Mouse (Mus musculus) myocyte (in vitro differentiated cells): Measurements from ENCODE around the gene Stx12. TPM values are rescaled to one million over a fixed set of nuclear protein-coding genes. Genes with fewer than 3 reads are reported as not detected.

Experiments used
- H3K27me3 ChIP-seq: one replicate; pipeline ENCODE4 v1.6.1; 2011; ENCODE audit not compliant: control insufficient read depth, insufficient read depth, insufficient read length
- H3K36me3 ChIP-seq: one replicate; pipeline ENCODE4 v1.6.1; 2011; ENCODE audit not compliant: control insufficient read depth, insufficient read depth
- H3K4me2 ChIP-seq: one replicate; pipeline ENCODE4 v1.6.1; 2011; ENCODE audit warnings: low read depth, control low read depth
- H3K4me3 ChIP-seq: one replicate; pipeline ENCODE4 v1.5.1; 2011; ENCODE audit warnings: mild to moderate bottlenecking, control low read depth, moderate library complexity
- H3K79me2 ChIP-seq: one replicate; pipeline ENCODE4 v1.6.1; 2011; ENCODE audit not compliant: control insufficient read depth, insufficient read depth
- H3ac ChIP-seq: one replicate; pipeline ENCODE4 v1.6.1; 2011; ENCODE audit not compliant: control insufficient read depth, insufficient read length
- CEBPB ChIP-seq: IDR thresholded peaks from 2 replicates; pipeline ENCODE4 v1.6.1; 2011; ENCODE audit warnings: mild to moderate bottlenecking, moderate library complexity; ENCODE audit not compliant: poor library complexity, insufficient read depth, severe bottlenecking
- E2F4 ChIP-seq: IDR thresholded peaks from one replicate; pipeline ENCODE4 v1.6.1; 2011; ENCODE audit warnings: mild to moderate bottlenecking, control low read depth, moderate library complexity; ENCODE audit not compliant: insufficient read depth
- MAX ChIP-seq: IDR thresholded peaks from one replicate; pipeline ENCODE4 v1.6.1; 2011; ENCODE audit warnings: low read depth, mild to moderate bottlenecking, control low read depth
- MYOD1 ChIP-seq, 3 experiments: IDR thresholded peaks; one replicate each; pipeline ENCODE4 v1.6.1; 2011; ENCODE audit warnings: control low read depth in 2 of 3, low read depth in 2 of 3, mild to moderate bottlenecking in 2 of 3, moderate library complexity in 1 of 3; ENCODE audit not compliant: insufficient read length in 2 of 3, control insufficient read depth in 1 of 3
- MYOG ChIP-seq, 3 experiments: IDR thresholded peaks; one replicate each; pipeline ENCODE4 v1.6.1; 2011; ENCODE audit warnings: control low read depth in 2 of 3, low read depth in 2 of 3, mild to moderate bottlenecking in 2 of 3; ENCODE audit not compliant: insufficient read length in 2 of 3, control insufficient read depth in 1 of 3, insufficient read depth in 1 of 3
- POLR2A ChIP-seq: IDR thresholded peaks from one replicate; pipeline ENCODE4 v1.6.1; 2011; ENCODE audit warnings: low read depth, mild to moderate bottlenecking, control low read depth, moderate library complexity; ENCODE audit not compliant: insufficient read length
- POLR2AphosphoS2 ChIP-seq: IDR thresholded peaks from one replicate; pipeline ENCODE4 v1.6.1; 2011; ENCODE audit warnings: low read depth, control low read depth; ENCODE audit not compliant: insufficient read length
- REST ChIP-seq: IDR thresholded peaks from one replicate; pipeline ENCODE4 v1.6.1; 2011; ENCODE audit warnings: mild to moderate bottlenecking, control low read depth, moderate library complexity; ENCODE audit not compliant: insufficient read depth, insufficient read length
- SRF ChIP-seq: IDR thresholded peaks from one replicate; pipeline ENCODE4 v1.6.1; 2011; ENCODE audit warnings: low read depth; ENCODE audit not compliant: control insufficient read depth, insufficient read length
- TCF12 ChIP-seq: IDR thresholded peaks from one replicate; pipeline ENCODE4 v1.6.1; 2011; ENCODE audit warnings: mild to moderate bottlenecking, control low read depth; ENCODE audit not compliant: poor library complexity, insufficient read depth, severe bottlenecking
- TCF3 ChIP-seq: IDR thresholded peaks from one replicate; pipeline ENCODE4 v1.6.1; 2011; ENCODE audit warnings: low read depth, control low read depth; ENCODE audit not compliant: insufficient read length
- USF1 ChIP-seq: IDR thresholded peaks from one replicate; pipeline ENCODE4 v1.6.1; 2011; ENCODE audit warnings: low read depth, mild to moderate bottlenecking, control low read depth, moderate library complexity
- polyA plus RNA-seq: library from polyadenylated mRNA; unstranded; fragments of >200 nt; fragmentation: generic; extraction: Trizol; gene quantifications from one replicate; pipeline ENCODE4 v1.2.1, GENCODE M21; 2012; ENCODE audit warnings: missing spikeins

Gene Stx12
- polyA plus RNA-seq, 1 experiment = 23.4 TPM

GRCm38 (mm10) chr4:132842970-132843704 is 41.2 kb downstream of the Stx12 start, which contains the start of gene Ppp1r8:
Gene Ppp1r8, minus strand, starts transcription at chr4:132843169.
- Histone ChIP-seq H3K4me3 (peak within 1 kb of the TSS; percentile 74), H3K4me2 (peak within 1 kb of the TSS; percentile 93), H3K36me3 (peaks cover 23% of the 10 kb centered on the region), H3K79me2 (peaks cover 36% of the 10 kb centered on the region), H3K27me3 (no peaks in the 10 kb centered on the region), H3ac (peak within 1 kb of the TSS; percentile 67)
- TF ChIP-seq TCF12 (no peak), POLR2A (peak; percentile 95), E2F4 (peak; percentile 45), SRF (peak; percentile 46), USF1 (peak; percentile 45), MAX (no peak), POLR2AphosphoS2 (peak; percentile 93), MYOD1 (IDR thresholded peaks at IDR 0.05; ENCODE audit: control insufficient read depth in 1 of 3, insufficient read length in 2 of 3, low read depth in 2 of 3) (no peak), REST (no peak), CEBPB (no peak)

GRCm38 (mm10) chr4:132842281-132842906 is 41.9 kb downstream of the Stx12 start:
- Histone ChIP-seq H3K4me2 (peak overlapping the region; percentile 67), H3K36me3 (peaks cover 23% of the 10 kb centered on the region), H3K27me3 (no peaks in the 10 kb centered on the region), H3K4me3 (peak overlapping the region; percentile 74), H3K79me2 (peaks cover 44% of the 10 kb centered on the region), H3ac (peak overlapping the region; percentile 67)
- TF ChIP-seq E2F4 (no peak), REST (no peak), MYOG (IDR thresholded peaks at IDR 0.05; ENCODE audit: control insufficient read depth in 1 of 3, insufficient read depth in 1 of 3, insufficient read length in 2 of 3, low read depth in 2 of 3) (no peak), USF1 (no peak), MYOD1 (IDR thresholded peaks at IDR 0.05; ENCODE audit: control insufficient read depth in 1 of 3, insufficient read length in 2 of 3, low read depth in 2 of 3) (no peak), SRF (no peak), CEBPB (no peak), TCF12 (no peak), MAX (no peak), POLR2A (no peak), TCF3 (no peak), POLR2AphosphoS2 (no peak)

- Histone ChIP-seq H3K4me2 (peak overlapping the region; percentile 67), H3K36me3 (peaks cover 23% of the 10 kb centered on the region), H3K79me2 (peaks cover 52% of the 10 kb centered on the region), H3K4me3 (peak overlapping the region; percentile 74), H3K27me3 (no peaks in the 10 kb centered on the region), H3ac (peak overlapping the region; percentile 67)
- TF ChIP-seq MAX (no peak), USF1 (no peak), MYOD1 (IDR thresholded peaks at IDR 0.05; ENCODE audit: control insufficient read depth in 1 of 3, insufficient read length in 2 of 3, low read depth in 2 of 3) (no peak), REST (no peak), TCF3 (no peak), POLR2A (no peak), POLR2AphosphoS2 (no peak), TCF12 (no peak), CEBPB (no peak)
These were observed 42.8 kb downstream of the Stx12 start for GRCm38 (mm10) chr4:132841493-132841892.

DNA sequence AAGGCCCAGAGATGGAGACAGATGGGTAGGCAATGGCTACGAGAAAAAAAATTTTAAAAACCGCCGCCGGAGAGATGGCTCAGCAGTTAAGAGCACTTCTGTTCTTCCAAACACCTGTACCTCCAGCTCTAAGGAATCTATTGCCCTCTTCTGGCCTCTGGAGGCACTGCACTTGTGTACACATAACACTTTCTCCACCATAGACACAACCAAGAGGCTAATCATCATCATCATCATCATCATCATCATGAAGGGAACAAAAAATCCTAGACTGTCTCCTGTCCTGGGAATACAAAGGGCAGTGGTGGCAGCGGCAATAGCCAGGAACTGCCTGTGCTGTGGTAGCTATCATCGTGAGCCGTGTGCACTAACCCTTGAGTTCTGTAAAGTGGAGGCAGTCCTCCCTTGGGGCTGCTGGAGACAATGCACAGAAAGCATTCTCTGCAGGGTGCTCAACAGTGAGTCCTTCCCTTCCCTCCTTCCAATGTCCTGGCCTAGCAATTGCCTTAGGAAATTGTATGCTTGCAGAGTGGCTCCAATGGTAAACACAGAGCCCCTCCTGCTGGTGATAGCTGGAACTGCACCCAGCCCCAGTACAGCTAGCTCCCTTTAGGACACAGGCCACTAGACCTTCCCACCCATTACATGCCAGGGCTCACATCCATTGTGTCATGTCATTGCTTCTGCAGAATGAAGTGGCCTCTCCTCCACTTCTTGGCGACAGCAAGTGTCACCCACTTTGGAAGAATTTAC is 60.5 kb downstream of the Stx12 start:
- no peaks in the 10 kb centered on the region for H3K27me3 ChIP-seq
- H3K79me2 ChIP-seq = no peaks in the 10 kb centered on the region
- H3ac ChIP-seq = no peak overlapping the region
- no peak overlapping the region for H3K4me2 ChIP-seq
- TF ChIP-seq SRF = no peak
- TF ChIP-seq MYOD1 (IDR thresholded peaks at IDR 0.05; ENCODE audit: control insufficient read depth in 1 of 3, insufficient read length in 2 of 3, low read depth in 2 of 3) = no peak
- TF ChIP-seq MAX = no peak
- no peak overlapping the region for H3K4me3 ChIP-seq
- H3K36me3 ChIP-seq = peaks cover 2% of the 10 kb centered on the region
